Comparison of ENCODE assay signal across 11 mouse cellular contexts in genomic region chr10:39630811-39631210, GRCm38 (mm10). TPM values are rescaled to one million over a fixed set of nuclear protein-coding genes. Genes with fewer than 3 reads are reported as not detected.
DNase-seq lines count a peak whose midpoint lies in the region; ATAC-seq lines count a peak whose summit lies in the region.
"Had no signal": no experiment of that assay in that cellular context is flagged by ENCODE, and none has a peak within 500 bp of the region (broad histone marks: within the 10 kb centered on the region; RNA-seq: fewer than 3 reads in every experiment).

No protein-coding gene starts in this region.

- H3K4me1 ChIP-seq in heart, embryonic 16.5 days (ENCODE audit: control insufficient read depth, insufficient read depth, low read length) = peaks cover 33% of the 10 kb centered on the region
- peaks cover 34% of the 10 kb centered on the region for H3K4me1 ChIP-seq in embryonic facial prominence, embryonic 15.5 days
- peaks cover 36% of the 10 kb centered on the region for H3K4me1 ChIP-seq in midbrain, embryonic 15.5 days

- peak; percentile 70 for DNase-seq in embryo, embryonic 10 days (ENCODE audit: low spot score)
- DNase-seq in embryo, embryonic 9.5 days (ENCODE audit: extremely low spot score) = no peak
- DNase-seq in heart, adult 11 months = no peak
- no peak for DNase-seq in T-cell, adult 2 months (ENCODE audit: low spot score)
- no peak for DNase-seq in ovary, postnatal 36 days (ENCODE audit: low spot score)

- WGBS in heart, embryonic 16.5 days = 34% methylated on average over 6 of the region's 6 CpGs
- 55% methylated on average over 6 of the region's 6 CpGs for WGBS in embryonic facial prominence, embryonic 15.5 days
- WGBS in midbrain, embryonic 15.5 days = 42% methylated on average over 6 of the region's 6 CpGs

- peak overlapping the region; percentile 58; the same call in 1 of the 2 replicates for H3K4me2 ChIP-seq in heart, embryonic 16.5 days (ENCODE audit: low read depth, low read length)
- H3K4me2 ChIP-seq in embryonic facial prominence, embryonic 15.5 days (replicated peaks) = no peak overlapping the region
- H3K4me2 ChIP-seq in midbrain, embryonic 15.5 days = no peak overlapping the region
- H3K4me2 ChIP-seq: neural tube, embryonic 12.5 days had no signal

- no peaks in the 10 kb centered on the region for H3K27me3 ChIP-seq in heart, embryonic 16.5 days (ENCODE audit: control insufficient read depth, insufficient read depth, low read length)
- no peaks in the 10 kb centered on the region for H3K27me3 ChIP-seq in embryonic facial prominence, embryonic 15.5 days
- H3K27me3 ChIP-seq in midbrain, embryonic 15.5 days (replicated peaks) = no peaks in the 10 kb centered on the region
- H3K27me3 ChIP-seq: limb, embryonic 12.5 days; neural tube, embryonic 12.5 days had no signal

- no peak overlapping the region for H3K4me3 ChIP-seq in heart, embryonic 16.5 days (ENCODE audit: low read length)
- H3K4me3 ChIP-seq in embryonic facial prominence, embryonic 15.5 days (replicated peaks) = no peak overlapping the region
- H3K4me3 ChIP-seq in midbrain, embryonic 15.5 days = no peak overlapping the region
- H3K4me3 ChIP-seq: limb, embryonic 12.5 days; neural tube, embryonic 12.5 days had no signal

- no peaks in the 10 kb centered on the region for H3K9me3 ChIP-seq in heart, embryonic 16.5 days (replicated peaks; ENCODE audit: control insufficient read depth, low read length)
- H3K9me3 ChIP-seq in embryonic facial prominence, embryonic 15.5 days (replicated peaks) = no peaks in the 10 kb centered on the region
- no peaks in the 10 kb centered on the region for H3K9me3 ChIP-seq in midbrain, embryonic 15.5 days
- H3K9me3 ChIP-seq: limb, embryonic 12.5 days; neural tube, embryonic 12.5 days had no signal

- H3K36me3 ChIP-seq in heart, embryonic 16.5 days (ENCODE audit: control insufficient read depth, insufficient read depth) = peaks cover 21% of the 10 kb centered on the region
- H3K36me3 ChIP-seq in embryonic facial prominence, embryonic 15.5 days = peaks cover 8% of the 10 kb centered on the region; the same call in 1 of the 2 replicates
- peaks cover 5% of the 10 kb centered on the region; the same call in 1 of the 2 replicates for H3K36me3 ChIP-seq in midbrain, embryonic 15.5 days (replicated peaks)

- 0 out of 2 replicates have a peak overlapping the region, but pooled peaks have one; percentile 21 for H3K9ac ChIP-seq in heart, embryonic 16.5 days (ENCODE audit: low read length)
- no peak overlapping the region for H3K9ac ChIP-seq in embryonic facial prominence, embryonic 15.5 days
- no peak overlapping the region for H3K9ac ChIP-seq in midbrain, embryonic 15.5 days
- H3K9ac ChIP-seq: neural tube, embryonic 12.5 days had no signal

- H3K27ac ChIP-seq in heart, embryonic 16.5 days (ENCODE audit: low read length) = peak overlapping the region; percentile 88
- H3K27ac ChIP-seq in embryonic facial prominence, embryonic 15.5 days (replicated peaks) = 0 out of 2 replicates have a peak overlapping the region, but pooled peaks have one; percentile 56
- peak overlapping the region; percentile 48 for H3K27ac ChIP-seq in midbrain, embryonic 15.5 days
- H3K27ac ChIP-seq: macrophage; neural tube, embryonic 12.5 days had no signal

- ATAC-seq in heart, embryonic 16.5 days (replicated peaks; ENCODE audit: extremely low read depth, insufficient read depth, low FRiP score) = no peak
- ATAC-seq in embryonic facial prominence, embryonic 15.5 days (ENCODE audit: insufficient number of reproducible peaks, low FRiP score, low TSS enrichment, low read depth) = no peak
- peak; percentile 24; the same call in 1 of the 2 replicates for ATAC-seq in midbrain, embryonic 15.5 days (replicated peaks)

RNA-seq across cellular contexts. Expression of gene Traf3ip2, which starts 18.1 kb away (rescaled TPM):
- polyA plus RNA-seq in heart, embryonic 16.5 days (2015; fragmentation: Nextera tagmentation; extraction: Ambion mirVana) = 10.7 and 12.5 TPM in 2 replicates
- polyA plus RNA-seq in embryonic facial prominence, embryonic 15.5 days (2015; fragmentation: Nextera tagmentation; extraction: Ambion mirVana) = 22.2 and 22.3 TPM in 2 replicates
- 5.9 and 7.0 TPM in 2 replicates for polyA plus RNA-seq in midbrain, embryonic 15.5 days (2015; fragmentation: Nextera tagmentation; extraction: Ambion mirVana)
